Mouse (Mus musculus): ENCODE data around the gene Dnmt3c.

Dnmt3c gene

DNA sequence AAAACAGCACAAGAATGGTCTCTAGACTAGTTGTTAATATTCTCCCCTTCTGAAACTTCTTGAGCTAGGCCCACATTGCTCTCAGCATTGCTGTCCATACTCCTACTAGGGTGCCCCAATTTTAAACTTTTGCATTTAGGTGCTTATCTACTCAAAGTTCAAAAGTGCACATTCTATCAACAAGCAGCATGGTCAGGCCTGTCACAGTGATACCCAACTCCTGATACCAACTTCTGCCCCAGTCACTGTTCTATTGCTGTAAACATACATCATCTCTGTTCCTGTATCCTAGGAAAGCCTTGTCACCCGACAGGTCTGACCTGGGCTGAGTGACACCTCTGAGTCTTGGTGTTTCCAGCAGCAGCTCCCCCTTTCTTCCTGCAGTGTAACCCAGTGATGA, 26.6 kb downstream of the Dnmt3c start:
- DNase-seq (ENCODE audit: low spot score), result no peak

- DNase-seq (ENCODE audit: low spot score), result no peak
These were observed 28.0 kb downstream of the Dnmt3c start for GRCm38 (mm10) chr2:153724424-153724823.

DNA sequence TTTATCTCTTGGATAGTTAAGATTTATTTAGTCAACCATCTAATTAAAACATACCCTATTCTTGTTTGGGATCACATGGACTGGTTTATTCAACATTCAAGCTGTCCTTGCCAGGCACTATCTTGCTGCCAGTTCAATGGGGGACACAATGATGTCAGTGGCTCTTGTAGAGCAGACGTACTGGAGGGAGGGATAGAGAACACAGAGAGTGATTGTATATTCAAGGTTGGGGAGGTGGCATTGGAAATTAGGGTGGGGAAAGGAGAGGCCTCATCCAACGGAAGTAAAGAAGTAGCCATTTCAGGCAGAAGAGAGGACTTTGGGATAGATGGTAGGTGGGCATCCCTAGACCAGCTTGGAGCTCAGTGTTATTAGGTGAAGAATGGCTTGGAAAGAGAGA, 28.4 kb downstream of the Dnmt3c start:
- DNase-seq (ENCODE audit: low spot score), result no peak

DNA sequence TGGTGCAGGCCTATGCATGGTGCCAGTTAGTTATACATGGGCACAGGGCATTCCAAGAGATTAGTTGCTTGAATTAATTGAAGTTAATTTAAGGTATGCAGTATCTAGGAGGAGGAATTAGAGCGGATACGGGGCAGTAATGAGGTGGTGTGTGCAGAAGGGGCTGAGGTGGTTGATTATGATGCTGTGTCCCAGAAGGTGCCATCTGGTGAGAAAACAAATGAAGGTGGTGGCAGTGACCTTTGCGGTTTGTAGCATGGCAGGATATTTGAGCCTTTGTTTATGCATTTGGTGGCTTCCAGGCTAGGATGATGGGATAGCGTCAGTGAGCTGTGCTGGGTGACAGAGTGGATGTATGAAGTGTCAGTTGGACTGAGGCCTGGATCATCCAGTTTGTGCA, 28.8 kb downstream of the Dnmt3c start:
- no peak for DNase-seq (ENCODE audit: low spot score)

GRCm38 (mm10) chr2:153734033-153734432, 37.6 kb downstream of the Dnmt3c start:
- DNase-seq (ENCODE audit: low spot score), result no peak

DNA sequence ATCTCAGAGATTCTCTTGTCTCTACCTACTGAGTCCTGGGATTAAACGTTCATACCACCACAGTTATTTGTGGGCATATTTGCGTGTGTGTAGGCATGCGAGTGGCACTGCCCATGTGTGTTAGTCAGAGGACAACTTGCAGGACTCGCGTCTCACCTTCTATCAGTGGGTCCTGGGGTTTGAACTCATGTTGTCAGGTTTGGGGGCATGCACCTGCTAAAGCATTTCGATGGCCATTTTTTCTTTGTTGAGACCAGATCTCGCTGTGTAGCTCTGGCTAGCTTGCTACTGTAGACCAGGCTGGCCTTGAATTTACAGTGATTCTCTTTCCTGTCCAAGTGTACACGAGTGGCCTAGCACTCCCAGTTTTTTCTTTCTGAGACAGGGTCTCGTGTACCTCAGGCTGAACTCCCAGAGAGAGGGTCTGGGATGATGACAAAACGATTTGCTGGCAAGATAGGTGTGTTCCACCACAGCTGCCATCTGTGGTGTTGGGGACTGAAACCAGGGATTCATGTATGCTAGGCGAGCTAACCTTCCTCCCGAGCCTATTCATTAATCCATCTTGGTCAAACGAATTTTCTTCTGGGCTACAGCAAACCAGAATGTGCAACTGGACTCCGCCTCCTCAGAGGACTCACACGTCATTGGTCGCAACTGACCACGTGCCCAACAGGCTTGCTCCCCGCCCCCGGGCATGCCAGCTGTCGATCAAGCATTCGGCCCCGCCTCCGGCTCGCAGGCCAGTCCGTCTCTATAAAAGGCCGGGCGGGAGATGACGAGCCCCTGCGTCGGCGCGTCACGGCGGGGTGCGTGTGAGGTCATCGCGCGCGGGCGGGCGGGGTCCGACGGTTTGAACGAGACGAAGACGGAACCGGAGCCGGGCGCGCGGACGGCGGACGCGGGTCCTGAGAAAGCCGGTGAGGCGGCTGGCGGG, 44.3 kb downstream of the Dnmt3c start, which contains the start of gene Mapre1:
Mapre1 (plus strand) TSS at position 775 of the 937 bp plus-strand sequence.
- peak; percentile 100 for DNase-seq (ENCODE audit: low spot score)

GRCm38 (mm10) chr2:153741437-153742065, 45.1 kb downstream of the Dnmt3c start:
- no peak for DNase-seq (ENCODE audit: low spot score)

DNA sequence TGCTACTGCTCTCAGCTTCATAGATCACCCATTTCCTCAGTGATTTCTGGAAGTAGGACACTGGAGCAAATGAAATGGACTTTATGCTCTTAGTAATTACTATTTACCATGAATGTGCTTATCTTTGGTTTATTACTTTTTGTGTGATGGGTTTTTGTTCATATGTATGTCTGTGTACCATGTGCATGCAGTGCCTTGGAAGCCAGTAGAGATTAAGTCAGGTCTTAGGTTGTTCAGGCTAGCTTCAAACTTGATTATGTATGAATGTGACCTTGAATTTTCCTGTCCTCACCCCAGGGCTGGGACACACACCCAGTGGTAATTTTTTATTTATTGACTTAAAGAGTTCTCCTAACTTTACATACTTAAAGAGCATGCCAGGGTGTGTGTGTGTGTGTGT, 51.5 kb downstream of the Dnmt3c start:
- no peak for DNase-seq (ENCODE audit: low spot score)

DNA sequence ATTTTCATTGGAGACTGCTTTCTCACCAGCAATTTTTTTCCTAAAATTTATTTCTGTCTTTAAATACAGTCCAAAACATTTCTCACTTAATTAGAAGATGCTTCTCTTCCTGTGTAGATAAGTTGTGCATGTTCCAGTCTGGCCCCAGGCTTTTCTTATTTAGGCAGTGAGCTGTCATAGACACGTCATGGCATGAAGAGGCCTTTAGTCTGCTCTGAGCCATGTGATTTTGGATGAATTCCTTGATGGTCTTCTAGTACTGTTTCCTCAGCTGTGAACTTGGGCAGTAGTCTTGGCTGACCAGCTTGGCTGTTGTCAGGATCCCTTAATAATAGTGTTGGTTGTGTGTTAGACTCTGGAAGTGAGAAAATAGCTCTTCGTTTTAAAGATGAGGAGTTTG, 53.9 kb downstream of the Dnmt3c start:
- DNase-seq (ENCODE audit: low spot score), result no peak

- no peak for DNase-seq (ENCODE audit: low spot score)
These were observed 65.7 kb downstream of the Dnmt3c start for GRCm38 (mm10) chr2:153762121-153762520.

GRCm38 (mm10) chr2:153767484-153767883, 71.0 kb downstream of the Dnmt3c start:
- DNase-seq (ENCODE audit: low spot score), result no peak

- no peak for DNase-seq (ENCODE audit: low spot score)
These were observed 72.4 kb downstream of the Dnmt3c start for GRCm38 (mm10) chr2:153768881-153769280.

DNA sequence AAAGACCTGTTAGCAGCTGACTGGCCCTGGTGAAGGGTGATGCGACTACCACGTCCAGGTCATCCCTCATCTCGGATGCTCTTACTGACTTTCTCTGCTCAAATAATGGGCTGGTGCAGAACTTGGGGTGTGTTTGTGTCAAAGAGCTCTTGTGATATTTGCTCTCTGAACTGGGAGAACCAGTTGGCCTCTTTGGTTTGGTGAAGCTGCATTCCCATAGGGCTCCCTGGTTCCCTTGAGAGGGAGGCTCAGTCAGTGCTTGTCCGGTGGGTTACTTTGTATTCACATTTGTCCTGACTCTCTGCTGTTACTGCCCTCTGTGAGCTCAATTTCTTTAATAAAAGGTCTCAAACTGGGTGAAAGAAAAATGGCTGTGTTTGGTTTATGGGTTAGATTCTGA, 76.5 kb downstream of the Dnmt3c start:
- DNase-seq (ENCODE audit: low spot score), result no peak

- no peak for DNase-seq (ENCODE audit: low spot score)
These were observed 79.0 kb downstream of the Dnmt3c start for GRCm38 (mm10) chr2:153775472-153775871.

DNA sequence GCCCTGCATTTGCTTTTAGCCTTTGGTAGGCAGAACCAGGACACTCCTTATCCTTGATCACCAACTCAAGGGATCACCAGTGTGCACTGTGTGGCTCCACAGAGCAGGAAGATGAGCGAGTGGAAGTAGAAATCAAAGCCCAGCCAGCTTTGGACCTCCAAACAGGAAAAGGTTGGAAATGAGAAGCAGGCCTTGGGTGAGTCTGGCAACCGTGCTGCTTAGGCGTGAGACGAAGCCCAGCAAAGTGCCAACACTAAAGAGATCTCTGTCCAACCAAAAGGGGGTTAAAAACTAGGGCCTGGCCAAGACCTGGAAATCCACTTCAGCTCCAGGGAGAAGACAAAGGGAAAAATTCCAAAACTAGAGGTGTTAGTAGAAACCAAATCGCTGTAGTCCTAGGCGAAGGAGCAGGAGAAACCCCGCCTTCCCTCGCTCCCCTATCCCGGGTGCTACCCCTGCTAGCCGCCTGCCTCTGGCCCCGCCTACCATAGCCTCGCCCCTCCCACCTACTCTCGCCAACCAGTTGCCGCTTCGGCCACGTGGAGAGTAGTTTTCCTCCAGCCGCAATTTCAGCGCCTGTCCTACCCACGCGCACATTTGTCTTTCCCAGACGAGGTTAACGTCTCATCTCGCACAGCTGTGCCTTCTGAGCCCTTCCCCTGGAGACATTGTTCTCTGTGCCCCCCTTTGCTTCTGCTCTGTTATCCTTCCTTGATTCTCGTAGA, 82.3 kb downstream of the Dnmt3c start:
- DNase-seq (ENCODE audit: low spot score), result peak; percentile 85

All from ovary, postnatal 36 days (tissue).